Mouse (Mus musculus): ENCODE measurements around the gene Ercc6.

Ercc6 gene

GRCm38 (mm10) chr14:32583696-32584095 lies 70.4 kb downstream of the Ercc6 start:
- DNase-seq = no peak

- DNase-seq = peak; percentile 64 to 86
Observed at GRCm38 (mm10) chr14:32587013-32587784, 73.9 kb downstream of the Ercc6 start.

- DNase-seq = no peak
Observed at GRCm38 (mm10) chr14:32590377-32590776, 77.1 kb downstream of the Ercc6 start.

GRCm38 (mm10) chr14:32597232-32598231 lies 84.2 kb downstream of the Ercc6 start:
- DNase-seq = peak; percentile 59 to 85

GRCm38 (mm10) chr14:32598437-32599219 lies 85.3 kb downstream of the Ercc6 start:
- DNase-seq = no peak

GRCm38 (mm10) chr14:32599290-32600041 lies 86.1 kb downstream of the Ercc6 start, which contains the start of gene Prrxl1:
Gene Prrxl1, plus strand, starts transcription at chr14:32599407.
- DNase-seq = peak in 1 of 2 experiments; percentile 14

- no peak for DNase-seq
Observed at GRCm38 (mm10) chr14:32600110-32600509, 86.8 kb downstream of the Ercc6 start.

- DNase-seq = no peak
Observed at GRCm38 (mm10) chr14:32605508-32605907, 92.2 kb downstream of the Ercc6 start.

- DNase-seq = no peak
Observed at GRCm38 (mm10) chr14:32606316-32606715, 93.0 kb downstream of the Ercc6 start.

- peak; percentile 8 to 62 for DNase-seq
Observed at GRCm38 (mm10) chr14:32609392-32609791, 96.1 kb downstream of the Ercc6 start.

- DNase-seq = no peak
Observed at GRCm38 (mm10) chr14:32617253-32617652, 103.9 kb downstream of the Ercc6 start.

- DNase-seq = no peak
Observed at GRCm38 (mm10) chr14:32624245-32624644, 110.9 kb downstream of the Ercc6 start.

GRCm38 (mm10) chr14:32624811-32625210 lies 111.5 kb downstream of the Ercc6 start:
- no peak for DNase-seq

- peak in 1 of 2 experiments; percentile 9 for DNase-seq
Observed at GRCm38 (mm10) chr14:32627271-32627670, 114.0 kb downstream of the Ercc6 start.

- DNase-seq = no peak
Observed at GRCm38 (mm10) chr14:32628584-32628983, 115.3 kb downstream of the Ercc6 start.

Measured in kidney, postnatal 36 days (tissue).